Mouse (Mus musculus) C2C12 (cell line): ENCODE results near the gene Nol12. TPM values are rescaled to one million over a fixed set of nuclear protein-coding genes. Genes with fewer than 3 reads are reported as not detected.

Experiments used
- H3K27me3 ChIP-seq: one replicate; pipeline ENCODE4 v1.6.1; 2011; ENCODE audit not compliant: control insufficient read depth, insufficient read depth, insufficient read length
- H3K36me3 ChIP-seq: one replicate; pipeline ENCODE4 v1.6.1; 2011; ENCODE audit not compliant: control insufficient read depth, insufficient read depth
- H3K4me3 ChIP-seq: one replicate; pipeline ENCODE4 v1.5.1; 2011; ENCODE audit warnings: mild to moderate bottlenecking, control low read depth; ENCODE audit not compliant: poor library complexity, insufficient read depth, severe bottlenecking
- H3K79me2 ChIP-seq: one replicate; pipeline ENCODE4 v1.6.1; 2011; ENCODE audit not compliant: control insufficient read depth, insufficient read depth
- H3K79me3 ChIP-seq: one replicate; pipeline ENCODE4 v1.6.1; 2011; ENCODE audit warnings: low read depth, control low read depth
- H3ac ChIP-seq: one replicate; pipeline ENCODE3; 2011; ENCODE audit warnings: low read depth; ENCODE audit not compliant: control insufficient read depth, insufficient read length
- CEBPB ChIP-seq: IDR thresholded peaks from one replicate; pipeline ENCODE4 v1.6.1; 2011; ENCODE audit warnings: low read depth, mild to moderate bottlenecking, control low read depth, moderate library complexity
- CTCF ChIP-seq: IDR thresholded peaks from one replicate; pipeline ENCODE4 v1.5.1; 2011; ENCODE audit not compliant: control insufficient read depth, insufficient read depth, insufficient read length
- FOSL1 ChIP-seq: IDR thresholded peaks from one replicate; pipeline ENCODE4 v1.8.0; 2011; ENCODE audit warnings: mild to moderate bottlenecking, low read length; ENCODE audit not compliant: poor library complexity, insufficient read depth, severe bottlenecking
- MAX ChIP-seq: IDR thresholded peaks from one replicate; pipeline ENCODE4 v1.6.1; 2011; ENCODE audit warnings: mild to moderate bottlenecking, control low read depth
- MYOD1 ChIP-seq: IDR thresholded peaks from one replicate; pipeline ENCODE4 v1.6.1; 2011; ENCODE audit warnings: low read depth; ENCODE audit not compliant: control insufficient read depth, insufficient read length
- MYOG ChIP-seq: IDR thresholded peaks from one replicate; pipeline ENCODE4 v1.6.1; 2011; ENCODE audit not compliant: control insufficient read depth, insufficient read length; ENCODE audit errors: extremely low read depth
- USF1 ChIP-seq: IDR thresholded peaks from one replicate; pipeline ENCODE4 v1.6.1; 2011; ENCODE audit warnings: low read depth, mild to moderate bottlenecking, control low read depth, moderate library complexity
- polyA plus RNA-seq: library from polyadenylated mRNA; unstranded; fragments of >200 nt; fragmentation: generic; extraction: Trizol; gene quantifications from one replicate; pipeline ENCODE4 v1.2.1, GENCODE M21; 2012; ENCODE audit warnings: missing spikeins

Nol12 gene
- polyA plus RNA-seq, 1 experiment = 108 TPM

DNA sequence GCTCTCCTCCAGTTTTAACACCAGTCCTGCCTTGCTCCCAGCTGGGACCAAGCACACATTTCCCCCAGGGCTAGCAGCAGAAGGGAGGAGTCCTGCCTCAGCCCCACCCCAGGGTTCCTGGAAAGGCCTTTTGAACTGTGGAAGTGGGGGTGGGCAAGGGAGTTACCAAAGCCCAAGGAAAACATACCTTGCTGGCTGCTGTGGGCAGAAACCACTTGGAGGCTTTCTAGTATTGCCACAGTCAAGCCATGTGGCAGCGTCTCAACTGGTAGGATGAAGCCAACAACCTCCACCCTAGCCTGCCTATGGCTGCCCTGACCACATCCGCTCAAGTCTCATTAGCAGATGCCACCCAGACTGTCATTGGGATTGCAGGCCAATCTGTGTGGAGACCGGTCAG lies 38.6 kb upstream of the Nol12 start:
- peaks cover 16% of the 10 kb centered on the region for H3K36me3 ChIP-seq
- H3ac ChIP-seq = no peak overlapping the region
- H3K27me3 ChIP-seq = no peaks in the 10 kb centered on the region
- H3K4me3 ChIP-seq = no peak overlapping the region
- H3K79me2 ChIP-seq = no peaks in the 10 kb centered on the region
- no peak for TF ChIP-seq MYOG
- no peak for TF ChIP-seq USF1
- TF ChIP-seq FOSL1 = no peak
- no peak for TF ChIP-seq MAX
- no peak for TF ChIP-seq CEBPB
- no peak for TF ChIP-seq CTCF
- TF ChIP-seq MYOD1 = no peak
- H3K79me3 ChIP-seq = no peaks in the 10 kb centered on the region

DNA sequence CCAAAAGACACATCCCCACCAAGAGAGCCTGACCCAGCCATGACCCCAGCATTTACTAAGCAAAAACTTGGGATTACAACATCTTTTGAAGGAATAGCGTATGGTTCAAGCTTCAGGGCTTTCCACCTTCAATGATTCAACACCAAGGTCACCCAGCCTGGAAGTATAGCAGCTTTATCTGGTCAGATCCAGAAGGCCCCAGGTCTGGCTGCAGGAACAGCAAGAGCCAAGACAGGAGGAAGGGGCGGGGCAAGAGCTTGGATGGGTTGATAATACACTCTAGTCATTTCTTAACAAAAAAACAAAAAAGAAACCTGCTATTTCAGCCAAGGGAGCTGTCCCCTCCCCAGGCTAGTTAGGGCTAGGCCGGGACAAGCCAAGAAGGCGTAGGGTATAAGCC lies 37.2 kb upstream of the Nol12 start:
- TF ChIP-seq FOSL1 (no peak), MYOG (no peak)
- Histone ChIP-seq H3K79me2 (no peaks in the 10 kb centered on the region), H3K4me3 (no peak overlapping the region), H3ac (no peak overlapping the region), H3K27me3 (no peaks in the 10 kb centered on the region), H3K36me3 (peaks cover 9% of the 10 kb centered on the region), H3K79me3 (no peaks in the 10 kb centered on the region)

DNA sequence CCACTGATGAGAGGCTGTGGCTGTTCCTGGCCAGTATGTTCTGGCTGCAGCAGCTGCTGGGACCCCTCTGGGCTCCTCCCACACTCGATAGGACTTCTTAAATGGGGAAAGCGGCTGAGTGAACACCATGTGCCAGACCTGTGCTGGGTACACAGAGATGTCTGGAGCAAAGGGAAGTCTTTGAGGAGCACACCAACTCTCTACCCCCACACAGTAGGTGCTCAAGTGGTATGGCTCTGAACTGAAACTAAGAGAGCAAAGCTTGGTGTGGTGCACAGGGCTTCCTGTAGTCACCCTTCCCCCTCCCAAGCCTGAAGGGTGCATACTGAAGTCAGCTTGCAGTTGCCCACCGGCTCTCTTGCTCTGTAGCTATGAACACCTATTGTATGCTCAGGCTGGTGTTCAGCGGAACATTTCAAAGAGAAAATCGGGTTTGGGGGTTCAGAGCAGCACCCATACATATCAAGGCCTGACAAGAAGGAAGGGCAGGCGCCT lies 36.2 kb upstream of the Nol12 start:
- Histone ChIP-seq H3K79me3 (no peaks in the 10 kb centered on the region), H3ac (no peak overlapping the region), H3K4me3 (no peak overlapping the region), H3K79me2 (no peaks in the 10 kb centered on the region), H3K27me3 (no peaks in the 10 kb centered on the region), H3K36me3 (peaks cover 5% of the 10 kb centered on the region)
- TF ChIP-seq MYOD1 (no peak), MYOG (no peak), CEBPB (no peak), CTCF (no peak), USF1 (no peak), MAX (no peak), FOSL1 (no peak)

DNA sequence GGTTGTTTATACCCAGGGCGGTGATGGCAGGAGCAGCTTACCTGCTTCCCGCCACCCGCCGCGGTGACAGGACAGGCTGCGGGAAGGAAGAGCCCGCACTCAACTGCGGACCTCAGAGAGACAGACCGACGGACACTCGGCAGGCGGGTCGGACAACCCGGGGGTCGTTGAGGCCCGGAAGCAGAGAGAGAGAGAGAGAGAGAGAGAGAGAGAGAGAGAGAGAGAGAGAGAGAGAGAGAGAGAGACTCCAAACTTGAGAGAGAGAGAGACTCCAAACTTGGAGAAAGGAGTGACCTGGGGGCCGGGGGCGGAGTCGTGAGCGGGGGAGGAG lies 35.4 kb upstream of the Nol12 start, which contains the start of gene Gm49510:
Gene Gm49510 (plus strand): TSS at position 259 of the 331 bp plus-strand sequence.
- TF ChIP-seq USF1 (no peak), MYOG (no peak)
- Histone ChIP-seq H3K4me3 (peak within 1 kb of the TSS; percentile 65), H3K79me3 (no peaks in the 10 kb centered on the region), H3ac (peak within 1 kb of the TSS; percentile 92), H3K79me2 (no peaks in the 10 kb centered on the region), H3K36me3 (peaks cover 3% of the 10 kb centered on the region), H3K27me3 (no peaks in the 10 kb centered on the region)

DNA sequence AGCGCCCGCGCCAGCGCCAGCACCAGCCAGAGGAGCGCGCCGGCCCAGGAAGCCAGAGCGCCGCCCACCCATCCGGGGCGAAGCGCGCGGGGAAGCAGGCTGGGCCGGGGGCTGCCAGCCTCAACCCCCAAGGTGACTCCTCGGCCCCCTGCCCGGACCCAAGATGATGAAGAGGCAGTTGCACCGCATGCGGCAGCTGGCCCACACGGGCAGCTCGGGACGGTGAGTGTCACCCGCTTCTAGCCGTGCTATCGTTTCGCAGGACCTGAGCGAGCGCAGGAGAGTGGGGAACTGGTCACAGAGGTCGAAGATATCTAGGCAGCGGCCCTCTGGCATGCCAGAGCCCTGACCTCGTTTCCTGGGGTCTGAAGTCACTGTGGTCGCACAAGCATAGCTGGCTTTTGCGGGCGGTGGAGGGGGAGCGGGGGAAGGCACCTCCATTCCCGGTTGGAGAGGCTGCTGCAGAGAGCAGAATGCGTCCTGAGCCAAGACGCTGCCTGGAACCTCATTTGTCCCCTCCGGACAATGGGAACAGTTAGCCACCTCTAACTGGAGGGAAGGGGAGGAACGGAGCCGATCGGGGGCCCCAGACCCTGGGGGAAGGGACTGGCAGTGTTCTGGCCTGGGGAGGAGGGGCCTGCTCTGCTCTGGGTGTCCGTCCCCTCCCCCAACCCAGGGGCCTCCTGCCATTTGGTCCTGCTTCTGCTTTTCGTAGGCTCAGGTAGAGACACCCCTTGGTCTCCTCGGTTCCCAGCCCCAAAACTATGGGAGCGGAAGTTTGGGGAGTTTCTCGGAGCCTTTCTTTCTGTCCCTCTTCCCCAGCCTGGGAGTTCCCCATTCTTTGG lies 34.8 kb upstream of the Nol12 start, which contains the start of gene Sh3bp1:
Gene Sh3bp1 (plus strand): TSS at position 29 of the 845 bp plus-strand sequence.
- Histone ChIP-seq H3K79me3 (no peaks in the 10 kb centered on the region), H3ac (peak within 1 kb of the TSS; percentile 92), H3K27me3 (no peaks in the 10 kb centered on the region), H3K36me3 (peaks cover 7% of the 10 kb centered on the region), H3K79me2 (no peaks in the 10 kb centered on the region), H3K4me3 (peak within 1 kb of the TSS; percentile 65)
- no peak for TF ChIP-seq MYOG
- TF ChIP-seq CTCF = no peak
- no peak for TF ChIP-seq FOSL1
- TF ChIP-seq MYOD1 = no peak
- TF ChIP-seq CEBPB = no peak

DNA sequence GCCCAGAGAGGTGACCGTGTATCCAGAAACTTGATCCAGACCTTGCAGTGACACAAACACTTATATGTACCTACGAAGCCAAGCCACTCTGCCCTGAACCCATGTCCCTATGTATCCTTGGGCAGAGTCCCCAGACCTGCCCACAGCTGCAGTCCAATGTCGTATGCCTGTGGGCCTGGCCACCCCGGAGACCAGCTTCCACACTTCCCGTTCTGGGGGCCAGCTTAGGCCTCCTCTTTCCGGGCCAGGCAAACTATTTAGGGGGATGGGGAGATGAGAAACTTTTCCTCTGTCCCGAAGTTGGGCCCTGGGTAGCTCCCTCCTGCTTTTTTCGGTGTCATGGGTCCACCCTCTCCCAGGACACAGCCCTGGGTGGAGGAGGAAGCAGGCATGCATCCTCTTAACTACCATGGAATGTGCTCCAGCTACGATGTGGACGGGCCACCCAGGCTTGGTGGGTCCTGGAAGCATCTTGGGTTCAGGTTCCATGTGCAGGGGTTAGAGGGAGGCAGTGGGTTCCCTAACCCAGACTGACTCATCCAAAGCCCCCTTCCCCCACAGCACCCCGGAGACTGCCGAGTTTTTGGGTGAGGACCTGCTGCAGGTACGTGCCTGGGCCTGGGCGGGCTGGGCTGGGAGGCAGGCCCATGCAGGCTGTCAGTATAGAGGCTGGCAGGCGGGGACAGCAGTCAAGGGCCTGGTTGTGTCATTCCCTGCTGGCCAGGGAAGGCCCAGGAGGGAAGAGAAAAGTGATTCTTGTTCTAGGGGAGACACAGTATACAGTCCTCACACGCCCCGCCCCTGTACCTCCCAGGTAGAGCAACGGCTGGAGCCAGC lies 33.9 kb upstream of the Nol12 start:
- TF ChIP-seq CEBPB (no peak), MYOG (no peak), MAX (no peak), FOSL1 (no peak), CTCF (no peak), MYOD1 (no peak), USF1 (no peak)
- Histone ChIP-seq H3K27me3 (no peaks in the 10 kb centered on the region), H3K79me2 (no peaks in the 10 kb centered on the region), H3K36me3 (peaks cover 11% of the 10 kb centered on the region), H3ac (peak overlapping the region; percentile 92), H3K79me3 (no peaks in the 10 kb centered on the region), H3K4me3 (peak overlapping the region; percentile 65)
